Mouse (Mus musculus) kidney, adult 2 months (tissue): ENCODE measurements around the gene Rora. TPM values are rescaled to one million over a fixed set of nuclear protein-coding genes. Genes with fewer than 3 reads are reported as not detected.
A peak's percentile ranks its signal among the peaks of the same experiment; 100 is the strongest.

Experiments
- DNase-seq: peaks from one replicate; pipeline ENCODE4 v3.0.0; 2021
- H3K27ac ChIP-seq: fragments of 200-500 bp; 2 replicates; pipeline ENCODE4 v1.5.1; 2012; ENCODE audit warnings: low read depth, low read length, control low read depth, inconsistent platforms; ENCODE audit not compliant: insufficient read depth
- H3K27me3 ChIP-seq: fragments of 200-500 bp; replicated peaks from 2 replicates; pipeline ENCODE4 v1.6.1; 2012; ENCODE audit warnings: mild to moderate bottlenecking, moderate library complexity, low read length, inconsistent platforms; ENCODE audit not compliant: control insufficient read depth, insufficient read depth
- H3K36me3 ChIP-seq: fragments of 200-500 bp; 2 replicates; pipeline ENCODE4 v1.6.1; 2012; ENCODE audit warnings: mild to moderate bottlenecking, moderate library complexity, low read length, inconsistent platforms; ENCODE audit not compliant: control insufficient read depth, insufficient read depth
- H3K4me1 ChIP-seq: fragments of 200-500 bp; 2 replicates; pipeline ENCODE4 v1.6.1; 2011; ENCODE audit warnings: low read length; ENCODE audit not compliant: control insufficient read depth, insufficient read depth
- H3K4me3 ChIP-seq: fragments of 200-500 bp; 2 replicates; pipeline ENCODE4 v1.5.1; 2011; ENCODE audit warnings: mild to moderate bottlenecking, low read depth, low read length, control low read depth; ENCODE audit not compliant: insufficient read depth
- CTCF ChIP-seq: fragments of 200-500 bp; conservative IDR thresholded peaks from 2 replicates; pipeline ENCODE4 v1.5.1; 2011; ENCODE audit warnings: low read depth, mild to moderate bottlenecking, control low read depth, low read length, moderate library complexity, mixed read lengths; ENCODE audit not compliant: insufficient read depth, insufficient read length
- POLR2A ChIP-seq: fragments of 200-500 bp; IDR thresholded peaks from one replicate; pipeline ENCODE4 v1.6.1; 2011; ENCODE audit warnings: low read depth, low read length, control low read depth
- WGBS: fragments of 180-500 bp; shearing (Covaris S2); methylation state at CpG from one replicate; pipeline ENCODE4 v1.1.7; 2018; 5-methylcytosine and 5-hydroxymethylcytosine counted together
- polyA plus RNA-seq: library from polyadenylated mRNA; depleted of rRNA; stranded (reverse); fragments of >200 nt; gene quantifications from 2 replicates; pipeline ENCODE4 v1.2.3, GENCODE M21; 2012

The Rora gene
- polyA plus RNA-seq, 1 experiment: 15.5 TPM

GRCm38 (mm10) chr9:69364117-69364516 lies 710.5 kb downstream of the Rora start:
- H3K27ac ChIP-seq: no peak overlapping the region
- peaks cover 2% of the 10 kb centered on the region for H3K36me3 ChIP-seq
- no peak overlapping the region for H3K4me3 ChIP-seq
- H3K4me1 ChIP-seq: no peaks in the 10 kb centered on the region
- no peaks in the 10 kb centered on the region for H3K27me3 ChIP-seq
- no peak for DNase-seq
- TF ChIP-seq CTCF (no peak), POLR2A (no peak)
- WGBS: 78% methylated on average over 16 of the region's 16 CpGs

DNA sequence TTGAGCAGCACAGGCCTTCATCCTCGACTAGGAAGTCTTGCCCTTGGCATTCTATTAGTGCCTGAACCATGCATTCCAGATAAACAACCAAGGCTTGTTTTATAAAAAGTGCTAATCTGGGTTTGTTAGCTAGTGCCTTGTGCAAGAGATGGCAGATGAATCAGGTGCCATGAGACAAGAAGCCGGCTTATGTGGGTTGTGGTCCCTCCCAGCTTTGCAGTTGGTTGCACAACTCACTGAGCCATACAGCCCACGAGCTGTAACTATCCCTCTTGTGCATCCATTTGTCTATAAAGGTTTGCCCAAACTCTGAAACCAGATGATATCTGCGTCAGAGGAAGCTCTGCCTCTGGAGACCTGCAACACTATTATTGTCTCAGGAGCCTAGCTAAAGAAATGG lies 713.5 kb downstream of the Rora start:
- TF ChIP-seq CTCF (no peak), POLR2A (no peak)
- H3K36me3 ChIP-seq: peaks cover 2% of the 10 kb centered on the region
- H3K27ac ChIP-seq: no peak overlapping the region
- no peak overlapping the region for H3K4me3 ChIP-seq
- no peak for DNase-seq
- no peaks in the 10 kb centered on the region for H3K4me1 ChIP-seq
- WGBS: 73% methylated on average over 4 of the region's 4 CpGs
- no peaks in the 10 kb centered on the region for H3K27me3 ChIP-seq

DNA sequence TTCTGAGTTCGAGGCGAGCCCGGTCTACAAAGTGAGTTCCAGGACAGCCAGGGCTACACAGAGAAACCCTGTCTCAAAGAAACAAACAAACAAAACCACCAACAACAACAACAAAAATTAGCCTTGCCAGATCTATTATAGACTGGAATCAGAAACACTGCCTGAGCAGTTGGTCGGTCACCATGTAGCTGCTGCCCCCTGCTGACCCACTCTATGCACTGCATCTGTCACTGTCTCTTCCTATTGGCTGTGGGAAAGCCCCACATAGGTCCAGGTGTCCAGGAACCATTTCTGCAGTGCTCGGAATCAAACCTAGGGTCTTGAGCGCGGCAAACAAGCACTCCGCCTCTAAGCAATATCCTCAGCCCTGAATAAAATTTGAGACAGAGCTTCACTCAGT lies 714.5 kb downstream of the Rora start:
- no peak overlapping the region for H3K4me3 ChIP-seq
- no peaks in the 10 kb centered on the region for H3K27me3 ChIP-seq
- WGBS: 73% methylated on average over 8 of the region's 8 CpGs
- TF ChIP-seq CTCF (peak; percentile 91), POLR2A (no peak)
- no peak overlapping the region for H3K27ac ChIP-seq
- DNase-seq: peak; percentile 72
- H3K4me1 ChIP-seq: no peaks in the 10 kb centered on the region
- H3K36me3 ChIP-seq: peaks cover 2% of the 10 kb centered on the region

DNA sequence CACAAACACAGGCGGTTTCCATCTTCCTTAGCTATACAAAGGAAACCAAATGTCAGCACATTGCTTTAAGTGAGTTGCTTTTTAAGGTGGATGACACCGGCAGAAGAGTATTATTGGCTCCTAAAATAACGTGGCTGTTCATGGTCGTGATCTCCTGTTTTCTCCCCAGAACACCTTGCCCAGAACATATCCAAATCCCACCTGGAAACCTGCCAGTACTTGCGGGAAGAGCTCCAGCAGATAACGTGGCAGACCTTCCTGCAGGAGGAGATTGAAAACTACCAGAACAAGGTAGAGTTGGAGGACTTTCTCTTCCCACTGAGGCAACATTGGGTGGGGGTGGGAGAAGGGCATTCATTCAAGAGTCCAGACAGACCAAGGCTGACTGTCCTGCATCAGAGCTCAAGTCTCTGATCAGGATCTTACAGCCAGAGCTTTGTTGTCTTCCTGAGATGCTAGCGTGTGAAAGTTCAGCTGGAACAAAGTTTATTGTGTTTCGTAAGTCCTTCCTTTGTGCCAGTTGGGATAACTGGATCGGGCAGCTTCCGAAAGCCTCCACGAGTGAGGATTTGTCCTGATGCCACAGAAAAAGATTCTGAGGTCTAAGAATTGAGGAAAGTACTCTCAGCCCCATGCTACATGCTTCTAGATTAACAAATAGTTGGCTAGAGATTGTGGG lies 717.6 kb downstream of the Rora start:
- no peak overlapping the region for H3K27ac ChIP-seq
- DNase-seq: no peak
- H3K36me3 ChIP-seq: peaks cover 5% of the 10 kb centered on the region
- TF ChIP-seq POLR2A (no peak), CTCF (no peak)
- no peaks in the 10 kb centered on the region for H3K27me3 ChIP-seq
- 81% methylated on average over 11 of the region's 11 CpGs for WGBS
- H3K4me3 ChIP-seq: no peak overlapping the region
- H3K4me1 ChIP-seq: no peaks in the 10 kb centered on the region

- Histone ChIP-seq H3K27ac (no peak overlapping the region), H3K4me1 (no peaks in the 10 kb centered on the region), H3K36me3 (peaks cover 5% of the 10 kb centered on the region), H3K4me3 (no peak overlapping the region), H3K27me3 (no peaks in the 10 kb centered on the region)
- no peak for DNase-seq
- TF ChIP-seq CTCF (no peak), POLR2A (no peak)
- WGBS: 62% methylated on average over 4 of the region's 4 CpGs
Observed at GRCm38 (mm10) chr9:69372871-69373270, 719.3 kb downstream of the Rora start.

DNA sequence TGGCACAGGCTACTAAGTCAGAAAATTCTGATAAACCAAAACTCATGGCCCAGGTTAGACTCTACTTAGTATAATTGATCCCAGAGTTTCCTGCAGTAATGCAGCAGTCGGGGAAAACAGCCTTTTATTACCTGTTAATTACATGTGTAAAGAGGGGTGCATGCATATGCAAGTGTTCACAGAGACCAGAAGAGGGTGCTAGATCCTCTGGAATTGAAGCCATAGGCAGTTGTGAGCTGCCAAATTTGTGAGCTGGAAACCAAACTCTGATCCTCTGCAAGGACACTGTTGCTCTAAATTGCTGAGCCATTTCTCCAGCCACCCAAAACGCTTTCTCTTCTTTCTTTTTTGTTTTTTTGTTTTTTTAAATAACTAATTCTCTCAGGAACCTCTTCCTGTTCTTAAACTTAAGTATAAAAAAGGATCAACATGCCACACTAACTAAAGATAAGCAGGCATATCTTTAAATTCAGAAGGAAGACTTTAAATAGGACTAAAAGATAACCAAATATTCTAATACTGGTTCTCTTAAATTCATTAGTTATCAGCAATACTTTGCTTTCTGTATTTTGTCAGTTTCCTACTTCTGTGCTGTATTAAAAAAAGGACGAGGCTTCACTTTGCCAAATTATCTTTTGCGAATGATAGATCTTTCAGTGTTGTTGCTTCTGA lies 723.5 kb downstream of the Rora start:
- no peaks in the 10 kb centered on the region for H3K27me3 ChIP-seq
- no peak for DNase-seq
- peaks cover 7% of the 10 kb centered on the region for H3K36me3 ChIP-seq
- no peak overlapping the region for H3K4me3 ChIP-seq
- TF ChIP-seq CTCF (0 out of 2 replicates have a peak, but pooled peaks have one; percentile 25), POLR2A (no peak)
- no peak overlapping the region for H3K27ac ChIP-seq
- 91% methylated on average over 4 of the region's 4 CpGs for WGBS
- H3K4me1 ChIP-seq: no peaks in the 10 kb centered on the region

DNA sequence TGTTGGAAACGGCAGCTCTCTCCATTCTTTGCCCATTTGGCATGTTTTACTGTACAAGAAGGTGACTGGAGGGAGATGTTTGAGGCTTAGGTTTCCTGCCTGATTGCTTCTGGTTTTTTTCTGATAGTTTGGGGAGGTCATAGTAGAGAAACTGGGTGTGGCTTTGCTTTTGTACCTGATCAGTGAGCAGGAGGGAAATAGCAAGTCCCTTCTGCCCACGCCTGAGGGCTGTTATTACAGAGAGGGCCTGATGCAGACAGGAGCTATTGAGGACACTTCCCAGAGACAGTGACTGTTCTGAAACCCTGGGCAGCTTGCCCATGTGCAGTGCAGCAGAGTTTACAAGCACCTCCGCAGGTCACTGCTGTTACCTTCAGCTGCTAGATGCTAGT lies 724.1 kb downstream of the Rora start:
- Histone ChIP-seq H3K27me3 (no peaks in the 10 kb centered on the region), H3K27ac (no peak overlapping the region), H3K36me3 (peaks cover 7% of the 10 kb centered on the region), H3K4me1 (no peaks in the 10 kb centered on the region), H3K4me3 (no peak overlapping the region)
- TF ChIP-seq CTCF (no peak), POLR2A (no peak)
- no peak for DNase-seq
- WGBS: 88% methylated on average over 3 of the region's 3 CpGs
